Mouse (Mus musculus): ENCODE data around the gene Anapc2.

DNA sequence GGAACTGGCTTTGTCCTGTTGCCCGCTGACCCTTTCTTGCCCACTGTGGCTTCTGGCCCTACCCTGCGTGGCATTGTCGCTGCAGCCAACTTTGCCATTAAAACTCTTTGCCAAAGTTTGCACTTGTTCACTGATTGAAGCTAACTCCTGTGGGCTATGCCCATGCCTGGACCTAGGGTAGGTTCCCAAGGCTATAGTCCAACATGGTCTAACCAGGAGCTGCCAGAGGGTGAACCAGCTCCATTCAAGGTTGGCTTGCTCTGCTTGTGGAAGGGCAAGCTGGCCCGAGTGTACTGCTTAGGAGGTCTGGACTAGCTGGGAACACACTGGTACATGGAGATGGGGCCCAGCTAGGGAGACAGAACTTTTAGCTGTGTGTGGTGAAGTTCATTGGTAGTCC lies 28.1 kb upstream of the Anapc2 start:
- no peak for TF ChIP-seq EP300 (IDR thresholded peaks at IDR 0.05)
- no peak for TF ChIP-seq CTCF (IDR thresholded peaks at IDR 0.05)

Data from lung, postnatal 0 days (tissue).